ENCODE assay signal across 10 mouse cellular contexts in genomic region chr11:68030771-68031170, GRCm38 (mm10).
A peak's percentile ranks its signal among the peaks of the same experiment; 100 is the strongest.
DNase-seq lines count a peak whose midpoint lies in the region; ATAC-seq lines count a peak whose summit lies in the region.
"Had no signal": no experiment of that assay in that cellular context is flagged by ENCODE, and none has a peak within 500 bp of the region (broad histone marks: within the 10 kb centered on the region; RNA-seq: fewer than 3 reads in every experiment).

No protein-coding gene starts in this region.

- no peaks in the 10 kb centered on the region for H3K4me1 ChIP-seq in hindbrain, embryonic 15.5 days (replicated peaks)
- peaks cover 3% of the 10 kb centered on the region; the same call in 1 of the 2 replicates for H3K4me1 ChIP-seq in hindbrain, embryonic 13.5 days (replicated peaks)

- peak; percentile 54; the same call in 1 of the 2 replicates for ATAC-seq in hindbrain, embryonic 15.5 days (ENCODE audit: low FRiP score, low read depth)
- no peak for ATAC-seq in hindbrain, embryonic 13.5 days (ENCODE audit: low FRiP score)
- ATAC-seq in CD4-positive, CD25-positive, alpha-beta regulatory T cell, adult 4 months = no peak
- ATAC-seq in megakaryocyte progenitor cell, adult 5-6 weeks (replicated peaks; ENCODE audit: poor library complexity) = no peak

- H3K9ac ChIP-seq in hindbrain, embryonic 15.5 days = no peak overlapping the region
- no peak overlapping the region for H3K9ac ChIP-seq in hindbrain, embryonic 13.5 days
- H3K9ac ChIP-seq: lung, embryonic 15.5 days; stomach, embryonic 15.5 days had no signal

- peak; percentile 92 for DNase-seq in brain, adult 2 months (ENCODE audit: low read depth, low spot score)
- DNase-seq in gastrocnemius, postnatal 36 days = peak; percentile 43 to 54
- peak; percentile 58 to 79 for DNase-seq in layer of hippocampus, postnatal 14 days (ENCODE audit: low spot score in 2 of 2)
- no peak for DNase-seq in ovary, postnatal 36 days (ENCODE audit: low spot score)

- H3K27ac ChIP-seq in hindbrain, embryonic 15.5 days (replicated peaks) = no peak overlapping the region
- H3K27ac ChIP-seq in hindbrain, embryonic 13.5 days = no peak overlapping the region
- H3K27ac ChIP-seq: lung, embryonic 15.5 days; stomach, embryonic 15.5 days had no signal

- 88% methylated on average over 1 of the region's 1 CpGs for WGBS in hindbrain, embryonic 15.5 days
- 91% methylated on average over 1 of the region's 1 CpGs for WGBS in hindbrain, embryonic 13.5 days

- H3K27me3 ChIP-seq in hindbrain, embryonic 15.5 days = no peaks in the 10 kb centered on the region
- no peaks in the 10 kb centered on the region; the same call in 1 of the 2 replicates for H3K27me3 ChIP-seq in hindbrain, embryonic 13.5 days
- H3K27me3 ChIP-seq: lung, embryonic 15.5 days; stomach, embryonic 15.5 days had no signal

- intact Hi-C loops in gastrocnemius, postnatal 36 days (cut with DNase I) = no loop called here

- H3K4me3 ChIP-seq in hindbrain, embryonic 15.5 days = no peak overlapping the region
- no peak overlapping the region for H3K4me3 ChIP-seq in hindbrain, embryonic 13.5 days
- H3K4me3 ChIP-seq: lung, embryonic 15.5 days; stomach, embryonic 15.5 days had no signal

- no peaks in the 10 kb centered on the region for H3K9me3 ChIP-seq in hindbrain, embryonic 15.5 days
- no peaks in the 10 kb centered on the region for H3K9me3 ChIP-seq in hindbrain, embryonic 13.5 days
- H3K9me3 ChIP-seq: lung, embryonic 15.5 days; stomach, embryonic 15.5 days had no signal

- H3K4me2 ChIP-seq in hindbrain, embryonic 15.5 days = no peak overlapping the region
- H3K4me2 ChIP-seq in hindbrain, embryonic 13.5 days = no peak overlapping the region
- H3K4me2 ChIP-seq: lung, embryonic 15.5 days; stomach, embryonic 15.5 days had no signal

- no peaks in the 10 kb centered on the region for H3K36me3 ChIP-seq in hindbrain, embryonic 15.5 days
- no peaks in the 10 kb centered on the region for H3K36me3 ChIP-seq in hindbrain, embryonic 13.5 days
- H3K36me3 ChIP-seq: lung, embryonic 15.5 days; stomach, embryonic 15.5 days had no signal
